Mouse (Mus musculus): Measurements from ENCODE around the gene Sorcs1. TPM values are rescaled to one million over a fixed set of nuclear protein-coding genes. Genes with fewer than 3 reads are reported as not detected.

Gene Sorcs1
- polyA plus RNA-seq, 1 experiment from 2014 or later, result 16.8 TPM

GRCm38 (mm10) chr19:50586182-50586581, 92.3 kb downstream of the Sorcs1 start:
- no peak overlapping the region for H3K27ac ChIP-seq
- H3K4me2 ChIP-seq (replicated peaks), result no peak overlapping the region
- ATAC-seq (ENCODE audit: low FRiP score) (no peak), DNase-seq (ENCODE audit: low spot score) (no peak)
- H3K27me3 ChIP-seq (ENCODE audit: control insufficient read depth, insufficient read depth, low read length), result no peaks in the 10 kb centered on the region
- no peak overlapping the region for H3K4me3 ChIP-seq (replicated peaks; ENCODE audit: low read length)
- H3K4me1 ChIP-seq (replicated peaks; ENCODE audit: control insufficient read depth, insufficient read depth, low read length), result no peaks in the 10 kb centered on the region; the same call in 1 of the 2 replicates
- no peak overlapping the region for H3K9ac ChIP-seq
- H3K36me3 ChIP-seq (replicated peaks; ENCODE audit: control insufficient read depth, insufficient read depth), result no peaks in the 10 kb centered on the region
- 91% methylated on average over 5 of the region's 5 CpGs for WGBS
- no peaks in the 10 kb centered on the region for H3K9me3 ChIP-seq (ENCODE audit: control insufficient read depth, low read length)

GRCm38 (mm10) chr19:50582952-50583351, 95.5 kb downstream of the Sorcs1 start:
- ATAC-seq (ENCODE audit: low FRiP score), result no peak
- Histone ChIP-seq H3K27ac (no peak overlapping the region), H3K9me3 (ENCODE audit: control insufficient read depth, low read length) (no peaks in the 10 kb centered on the region), H3K9ac (no peak overlapping the region), H3K36me3 (replicated peaks; ENCODE audit: control insufficient read depth, insufficient read depth) (no peaks in the 10 kb centered on the region), H3K4me3 (replicated peaks; ENCODE audit: low read length) (no peak overlapping the region), H3K27me3 (ENCODE audit: control insufficient read depth, insufficient read depth, low read length) (no peaks in the 10 kb centered on the region), H3K4me2 (replicated peaks) (no peak overlapping the region), H3K4me1 (replicated peaks; ENCODE audit: control insufficient read depth, insufficient read depth, low read length) (no peaks in the 10 kb centered on the region; the same call in 1 of the 2 replicates)
- DNase-seq (ENCODE audit: low spot score), result no peak

- no peaks in the 10 kb centered on the region for H3K27me3 ChIP-seq (ENCODE audit: control insufficient read depth, insufficient read depth, low read length)
- WGBS, result 35% methylated on average over 1 of the region's 1 CpGs
- H3K27ac ChIP-seq, result no peak overlapping the region
- H3K4me2 ChIP-seq (replicated peaks), result no peak overlapping the region
- no peaks in the 10 kb centered on the region for H3K9me3 ChIP-seq (ENCODE audit: control insufficient read depth, low read length)
- H3K4me3 ChIP-seq (replicated peaks; ENCODE audit: low read length), result no peak overlapping the region
- no peaks in the 10 kb centered on the region for H3K4me1 ChIP-seq (replicated peaks; ENCODE audit: control insufficient read depth, insufficient read depth, low read length)
- no peaks in the 10 kb centered on the region for H3K36me3 ChIP-seq (replicated peaks; ENCODE audit: control insufficient read depth, insufficient read depth)
- ATAC-seq (ENCODE audit: low FRiP score) (no peak), DNase-seq (ENCODE audit: low spot score) (no peak)
- H3K9ac ChIP-seq, result no peak overlapping the region
These were observed 108.7 kb downstream of the Sorcs1 start for GRCm38 (mm10) chr19:50569669-50570195.

DNA sequence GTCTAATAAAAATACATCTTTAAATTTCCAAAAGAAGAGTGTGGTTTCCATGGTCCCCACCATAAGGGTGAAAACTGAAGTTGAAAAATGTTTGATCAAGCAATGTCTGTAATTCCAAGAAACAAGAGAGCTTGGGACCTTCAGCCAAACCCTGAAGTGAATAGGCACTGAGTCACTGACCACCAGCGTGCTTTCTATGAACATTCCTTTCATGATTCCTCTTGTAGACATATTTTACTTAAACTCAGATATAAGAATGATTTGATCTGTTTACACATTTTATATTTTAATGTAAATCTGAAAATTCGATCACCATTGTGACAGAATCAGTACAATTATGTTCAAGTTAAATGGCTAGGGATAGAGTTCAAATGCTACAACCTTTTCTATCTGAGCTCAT, 112.1 kb downstream of the Sorcs1 start:
- DNase-seq (ENCODE audit: low spot score) (no peak), ATAC-seq (ENCODE audit: low FRiP score) (no peak)
- no peak overlapping the region for H3K27ac ChIP-seq
- no peak overlapping the region for H3K4me3 ChIP-seq (replicated peaks; ENCODE audit: low read length)
- no peaks in the 10 kb centered on the region for H3K36me3 ChIP-seq (replicated peaks; ENCODE audit: control insufficient read depth, insufficient read depth)
- no peak overlapping the region for H3K9ac ChIP-seq
- no peaks in the 10 kb centered on the region for H3K27me3 ChIP-seq (ENCODE audit: control insufficient read depth, insufficient read depth, low read length)
- no peaks in the 10 kb centered on the region for H3K9me3 ChIP-seq (ENCODE audit: control insufficient read depth, low read length)
- H3K4me2 ChIP-seq (replicated peaks), result no peak overlapping the region
- 95% methylated on average over 2 of the region's 2 CpGs for WGBS
- H3K4me1 ChIP-seq (replicated peaks; ENCODE audit: control insufficient read depth, insufficient read depth, low read length), result no peaks in the 10 kb centered on the region

GRCm38 (mm10) chr19:50558771-50559170, 119.7 kb downstream of the Sorcs1 start:
- Histone ChIP-seq H3K4me3 (replicated peaks; ENCODE audit: low read length) (no peak overlapping the region), H3K27ac (no peak overlapping the region), H3K4me2 (replicated peaks) (no peak overlapping the region), H3K27me3 (ENCODE audit: control insufficient read depth, insufficient read depth, low read length) (no peaks in the 10 kb centered on the region), H3K4me1 (replicated peaks; ENCODE audit: control insufficient read depth, insufficient read depth, low read length) (0 out of 2 replicates have a peak, but pooled peaks cover 4% of the 10 kb centered on the region), H3K36me3 (replicated peaks; ENCODE audit: control insufficient read depth, insufficient read depth) (no peaks in the 10 kb centered on the region), H3K9me3 (ENCODE audit: control insufficient read depth, low read length) (no peaks in the 10 kb centered on the region), H3K9ac (no peak overlapping the region)
- no peak for DNase-seq (ENCODE audit: low spot score)
- WGBS, result 30% methylated on average over 6 of the region's 6 CpGs
- ATAC-seq (ENCODE audit: low FRiP score), result no peak

GRCm38 (mm10) chr19:50534031-50534430, 144.4 kb downstream of the Sorcs1 start:
- no peak overlapping the region for H3K4me3 ChIP-seq (replicated peaks; ENCODE audit: low read length)
- WGBS, result 35% methylated on average over 5 of the region's 5 CpGs
- no peak overlapping the region for H3K4me2 ChIP-seq (replicated peaks)
- no peaks in the 10 kb centered on the region for H3K27me3 ChIP-seq (ENCODE audit: control insufficient read depth, insufficient read depth, low read length)
- no peak overlapping the region for H3K9ac ChIP-seq
- ATAC-seq (ENCODE audit: low FRiP score) (no peak), DNase-seq (ENCODE audit: low spot score) (no peak)
- H3K27ac ChIP-seq, result no peak overlapping the region
- H3K9me3 ChIP-seq (ENCODE audit: control insufficient read depth, low read length), result no peaks in the 10 kb centered on the region
- no peaks in the 10 kb centered on the region for H3K36me3 ChIP-seq (replicated peaks; ENCODE audit: control insufficient read depth, insufficient read depth)
- H3K4me1 ChIP-seq (replicated peaks; ENCODE audit: control insufficient read depth, insufficient read depth, low read length), result 0 out of 2 replicates have a peak, but pooled peaks cover 3% of the 10 kb centered on the region

GRCm38 (mm10) chr19:50527835-50528234, 150.6 kb downstream of the Sorcs1 start:
- Histone ChIP-seq H3K4me2 (replicated peaks) (no peak overlapping the region), H3K4me1 (replicated peaks; ENCODE audit: control insufficient read depth, insufficient read depth, low read length) (no peaks in the 10 kb centered on the region), H3K9ac (no peak overlapping the region), H3K4me3 (replicated peaks; ENCODE audit: low read length) (no peak overlapping the region), H3K27ac (no peak overlapping the region), H3K9me3 (ENCODE audit: control insufficient read depth, low read length) (no peaks in the 10 kb centered on the region), H3K36me3 (replicated peaks; ENCODE audit: control insufficient read depth, insufficient read depth) (no peaks in the 10 kb centered on the region), H3K27me3 (ENCODE audit: control insufficient read depth, insufficient read depth, low read length) (no peaks in the 10 kb centered on the region)
- 84% methylated on average over 3 of the region's 3 CpGs for WGBS
- DNase-seq (ENCODE audit: low spot score), result no peak
- no peak for ATAC-seq (ENCODE audit: low FRiP score)

DNA sequence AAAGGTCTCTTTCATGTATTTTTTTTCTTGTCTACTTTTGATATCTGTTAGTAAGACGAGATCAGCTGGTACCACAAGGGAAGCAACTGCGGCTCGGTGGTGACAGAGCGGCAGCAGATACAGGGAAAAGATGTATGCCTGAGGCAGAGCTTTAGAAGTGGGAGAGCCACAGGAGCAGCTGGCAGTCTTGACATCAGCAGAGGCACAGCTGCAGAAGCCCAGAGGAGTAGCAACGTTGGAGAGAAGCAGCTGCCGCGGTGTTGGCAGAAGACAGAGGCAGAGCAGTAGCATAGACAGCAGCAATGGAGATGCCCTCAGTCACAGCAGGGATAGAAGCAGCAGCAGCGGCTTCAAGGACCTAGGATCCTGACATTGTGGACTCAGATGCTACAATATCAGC, 152.4 kb downstream of the Sorcs1 start:
- WGBS, result 68% methylated on average over 8 of the region's 8 CpGs
- DNase-seq (ENCODE audit: low spot score) (no peak), ATAC-seq (ENCODE audit: low FRiP score) (no peak)
- Histone ChIP-seq H3K4me2 (replicated peaks) (no peak overlapping the region), H3K36me3 (replicated peaks; ENCODE audit: control insufficient read depth, insufficient read depth) (no peaks in the 10 kb centered on the region), H3K4me3 (replicated peaks; ENCODE audit: low read length) (no peak overlapping the region), H3K9ac (no peak overlapping the region), H3K27me3 (ENCODE audit: control insufficient read depth, insufficient read depth, low read length) (no peaks in the 10 kb centered on the region), H3K27ac (no peak overlapping the region), H3K4me1 (replicated peaks; ENCODE audit: control insufficient read depth, insufficient read depth, low read length) (no peaks in the 10 kb centered on the region), H3K9me3 (ENCODE audit: control insufficient read depth, low read length) (no peaks in the 10 kb centered on the region)

- Histone ChIP-seq H3K4me2 (replicated peaks) (no peak overlapping the region), H3K4me1 (replicated peaks; ENCODE audit: control insufficient read depth, insufficient read depth, low read length) (no peaks in the 10 kb centered on the region), H3K9me3 (ENCODE audit: control insufficient read depth, low read length) (no peaks in the 10 kb centered on the region), H3K27ac (no peak overlapping the region), H3K27me3 (ENCODE audit: control insufficient read depth, insufficient read depth, low read length) (no peaks in the 10 kb centered on the region), H3K36me3 (replicated peaks; ENCODE audit: control insufficient read depth, insufficient read depth) (no peaks in the 10 kb centered on the region), H3K4me3 (replicated peaks; ENCODE audit: low read length) (no peak overlapping the region), H3K9ac (no peak overlapping the region)
- WGBS, result 60% methylated on average over 4 of the region's 4 CpGs
- DNase-seq (ENCODE audit: low spot score) (no peak), ATAC-seq (ENCODE audit: low FRiP score) (no peak)
These were observed 156.5 kb downstream of the Sorcs1 start for GRCm38 (mm10) chr19:50521943-50522342.

All from hindbrain, embryonic 14.5 days (tissue).